Mouse (Mus musculus): ENCODE results near the gene Trak1. TPM values are rescaled to one million over a fixed set of nuclear protein-coding genes. Genes with fewer than 3 reads are reported as not detected.

Gene Trak1
- polyA plus RNA-seq, 1 experiment from 2014 or later: 26.1 TPM

- Histone ChIP-seq H3K36me3 (ENCODE audit: control insufficient read depth, insufficient read depth, low read length) (no peaks in the 10 kb centered on the region; the same call in 1 of the 2 replicates), H3K4me3 (ENCODE audit: low read depth, low read length) (no peak overlapping the region), H3K9ac (ENCODE audit: low read length) (no peak overlapping the region), H3K9me3 (ENCODE audit: control insufficient read depth, low read length) (no peaks in the 10 kb centered on the region), H3K4me2 (ENCODE audit: low read length) (no peak overlapping the region), H3K4me1 (replicated peaks; ENCODE audit: control insufficient read depth, insufficient read depth, low read length) (peaks cover 2% of the 10 kb centered on the region; the same call in 1 of the 2 replicates), H3K27me3 (replicated peaks; ENCODE audit: control insufficient read depth, insufficient read depth, low read length) (no peaks in the 10 kb centered on the region), H3K27ac (ENCODE audit: low read depth) (no peak overlapping the region)
- ATAC-seq (replicated peaks; ENCODE audit: low FRiP score, low TSS enrichment, low read depth): no peak
- no peak for DNase-seq (ENCODE audit: low spot score)
- 81% methylated on average over 10 of the region's 10 CpGs for WGBS
Measured at GRCm38 (mm10) chr9:121389258-121389657, 92.0 kb downstream of the Trak1 start.

GRCm38 (mm10) chr9:121391898-121392297 is 94.6 kb downstream of the Trak1 start:
- ATAC-seq (replicated peaks; ENCODE audit: low FRiP score, low TSS enrichment, low read depth): no peak
- H3K4me3 ChIP-seq (ENCODE audit: low read depth, low read length): no peak overlapping the region
- WGBS: 95% methylated on average over 13 of the region's 13 CpGs
- H3K27me3 ChIP-seq (replicated peaks; ENCODE audit: control insufficient read depth, insufficient read depth, low read length): no peaks in the 10 kb centered on the region
- H3K36me3 ChIP-seq (ENCODE audit: control insufficient read depth, insufficient read depth, low read length): no peaks in the 10 kb centered on the region; the same call in 1 of the 2 replicates
- no peak overlapping the region for H3K9ac ChIP-seq (ENCODE audit: low read length)
- no peaks in the 10 kb centered on the region for H3K9me3 ChIP-seq (ENCODE audit: control insufficient read depth, low read length)
- DNase-seq (ENCODE audit: low spot score): no peak
- no peak overlapping the region for H3K4me2 ChIP-seq (ENCODE audit: low read length)
- H3K27ac ChIP-seq (ENCODE audit: low read depth): no peak overlapping the region
- H3K4me1 ChIP-seq (replicated peaks; ENCODE audit: control insufficient read depth, insufficient read depth, low read length): no peaks in the 10 kb centered on the region; the same call in 1 of the 2 replicates

DNA sequence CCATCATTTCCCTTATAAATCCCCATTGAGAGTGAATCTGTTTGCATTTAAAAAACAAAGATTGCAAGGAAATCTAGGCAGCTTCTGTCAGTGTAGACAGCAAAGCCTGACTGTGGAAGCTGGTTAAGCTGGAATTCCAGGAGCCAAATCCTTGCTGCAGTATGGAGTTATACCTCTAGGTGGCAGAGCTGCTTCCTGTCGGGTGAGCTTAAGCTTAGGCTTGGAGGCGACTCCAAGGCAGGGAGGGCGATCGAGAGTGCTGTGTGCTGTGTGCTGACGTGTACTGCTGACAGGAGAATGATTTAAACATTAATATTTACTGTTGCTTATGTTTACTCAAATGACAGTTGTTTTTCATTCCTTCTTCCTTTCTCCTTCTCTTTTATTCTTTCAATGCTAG is 95.1 kb downstream of the Trak1 start:
- Histone ChIP-seq H3K9ac (ENCODE audit: low read length) (no peak overlapping the region), H3K36me3 (ENCODE audit: control insufficient read depth, insufficient read depth, low read length) (no peaks in the 10 kb centered on the region; the same call in 1 of the 2 replicates), H3K27me3 (replicated peaks; ENCODE audit: control insufficient read depth, insufficient read depth, low read length) (no peaks in the 10 kb centered on the region), H3K4me1 (replicated peaks; ENCODE audit: control insufficient read depth, insufficient read depth, low read length) (no peaks in the 10 kb centered on the region; the same call in 1 of the 2 replicates), H3K27ac (ENCODE audit: low read depth) (no peak overlapping the region), H3K4me2 (ENCODE audit: low read length) (no peak overlapping the region), H3K9me3 (ENCODE audit: control insufficient read depth, low read length) (no peaks in the 10 kb centered on the region), H3K4me3 (ENCODE audit: low read depth, low read length) (no peak overlapping the region)
- DNase-seq (ENCODE audit: low spot score) (peak; percentile 80), ATAC-seq (replicated peaks; ENCODE audit: low FRiP score, low TSS enrichment, low read depth) (no peak)
- 28% methylated on average over 5 of the region's 5 CpGs for WGBS

DNA sequence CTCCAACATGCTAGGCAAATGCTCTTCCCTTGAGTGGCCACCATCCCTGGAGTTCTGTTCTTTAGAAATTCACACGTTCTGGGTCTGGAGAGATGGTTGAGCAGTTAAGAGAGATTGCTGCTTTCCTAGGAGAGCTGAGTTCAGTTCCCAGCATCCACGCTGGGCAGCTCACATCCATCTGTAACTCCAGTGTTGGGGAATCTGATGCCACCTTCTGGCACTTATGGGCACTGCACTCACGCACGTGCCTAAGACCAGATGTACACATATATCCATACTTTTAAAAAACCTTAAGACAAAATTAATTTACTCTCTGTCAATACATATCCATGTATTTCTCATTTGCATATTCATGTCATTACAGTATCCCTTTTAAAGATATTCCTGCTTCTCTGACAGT is 95.8 kb downstream of the Trak1 start:
- DNase-seq (ENCODE audit: low spot score) (no peak), ATAC-seq (replicated peaks; ENCODE audit: low FRiP score, low TSS enrichment, low read depth) (no peak)
- Histone ChIP-seq H3K27ac (ENCODE audit: low read depth) (no peak overlapping the region), H3K9ac (ENCODE audit: low read length) (no peak overlapping the region), H3K4me3 (ENCODE audit: low read depth, low read length) (no peak overlapping the region), H3K36me3 (ENCODE audit: control insufficient read depth, insufficient read depth, low read length) (no peaks in the 10 kb centered on the region; the same call in 1 of the 2 replicates), H3K9me3 (ENCODE audit: control insufficient read depth, low read length) (no peaks in the 10 kb centered on the region), H3K4me1 (replicated peaks; ENCODE audit: control insufficient read depth, insufficient read depth, low read length) (peaks cover 3% of the 10 kb centered on the region; the same call in 1 of the 2 replicates), H3K4me2 (ENCODE audit: low read length) (no peak overlapping the region), H3K27me3 (replicated peaks; ENCODE audit: control insufficient read depth, insufficient read depth, low read length) (no peaks in the 10 kb centered on the region)
- WGBS: 95% methylated on average over 4 of the region's 4 CpGs

DNA sequence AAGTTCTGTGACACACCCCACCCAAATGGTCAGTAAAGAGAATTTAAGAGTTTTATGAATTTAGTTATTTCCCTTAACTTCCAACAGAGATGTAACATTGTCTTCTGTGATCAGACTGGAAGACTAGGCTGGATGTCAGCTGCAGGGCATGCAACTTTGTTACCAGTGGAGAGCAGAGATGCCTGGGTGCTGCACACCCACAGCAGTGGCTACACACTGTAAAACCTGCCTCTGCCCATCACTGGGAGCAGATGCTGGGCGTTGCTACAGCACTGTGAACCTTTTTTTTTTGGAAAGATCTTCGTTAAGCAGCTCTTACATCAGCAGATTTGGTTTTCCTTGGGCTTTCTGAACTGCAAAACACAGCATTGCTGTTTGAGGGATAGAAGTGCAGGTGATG is 97.6 kb downstream of the Trak1 start:
- H3K9me3 ChIP-seq (ENCODE audit: control insufficient read depth, low read length): no peaks in the 10 kb centered on the region
- no peak overlapping the region for H3K27ac ChIP-seq (ENCODE audit: low read depth)
- H3K9ac ChIP-seq (ENCODE audit: low read length): no peak overlapping the region
- peaks cover 7% of the 10 kb centered on the region; the same call in 1 of the 2 replicates for H3K4me1 ChIP-seq (replicated peaks; ENCODE audit: control insufficient read depth, insufficient read depth, low read length)
- no peak overlapping the region for H3K4me3 ChIP-seq (ENCODE audit: low read depth, low read length)
- H3K4me2 ChIP-seq (ENCODE audit: low read length): no peak overlapping the region
- ATAC-seq (replicated peaks; ENCODE audit: low FRiP score, low TSS enrichment, low read depth): no peak
- 77% methylated on average over 2 of the region's 2 CpGs for WGBS
- no peak for DNase-seq (ENCODE audit: low spot score)
- no peaks in the 10 kb centered on the region for H3K27me3 ChIP-seq (replicated peaks; ENCODE audit: control insufficient read depth, insufficient read depth, low read length)
- no peaks in the 10 kb centered on the region; the same call in 1 of the 2 replicates for H3K36me3 ChIP-seq (ENCODE audit: control insufficient read depth, insufficient read depth, low read length)

DNA sequence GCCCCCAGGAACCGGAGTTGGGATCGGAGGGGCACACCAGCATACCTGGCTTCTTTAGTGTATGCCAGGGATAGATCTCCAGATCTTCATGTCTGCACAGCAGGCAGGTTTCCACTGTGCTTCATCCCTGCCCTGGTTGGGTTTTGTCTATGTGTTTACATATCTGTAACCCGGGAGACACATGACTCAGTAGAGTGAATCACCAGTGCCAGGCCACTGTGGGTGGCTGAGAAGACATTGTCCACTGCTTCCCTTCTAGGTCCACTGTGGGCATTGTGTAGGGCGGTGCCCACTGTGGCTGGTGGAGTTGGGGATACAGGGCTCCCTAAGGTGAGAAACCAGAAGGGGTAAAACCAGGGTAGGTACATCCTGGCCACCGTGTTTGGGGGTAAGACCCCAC is 98.5 kb downstream of the Trak1 start:
- Histone ChIP-seq H3K4me3 (ENCODE audit: low read depth, low read length) (no peak overlapping the region), H3K27ac (ENCODE audit: low read depth) (no peak overlapping the region), H3K36me3 (ENCODE audit: control insufficient read depth, insufficient read depth, low read length) (no peaks in the 10 kb centered on the region; the same call in 1 of the 2 replicates), H3K4me2 (ENCODE audit: low read length) (no peak overlapping the region), H3K27me3 (replicated peaks; ENCODE audit: control insufficient read depth, insufficient read depth, low read length) (no peaks in the 10 kb centered on the region), H3K9me3 (ENCODE audit: control insufficient read depth, low read length) (no peaks in the 10 kb centered on the region), H3K9ac (ENCODE audit: low read length) (no peak overlapping the region), H3K4me1 (replicated peaks; ENCODE audit: control insufficient read depth, insufficient read depth, low read length) (peaks cover 7% of the 10 kb centered on the region; the same call in 1 of the 2 replicates)
- ATAC-seq (replicated peaks; ENCODE audit: low FRiP score, low TSS enrichment, low read depth) (no peak), DNase-seq (ENCODE audit: low spot score) (no peak)
- WGBS: 92% methylated on average over 5 of the region's 5 CpGs

DNA sequence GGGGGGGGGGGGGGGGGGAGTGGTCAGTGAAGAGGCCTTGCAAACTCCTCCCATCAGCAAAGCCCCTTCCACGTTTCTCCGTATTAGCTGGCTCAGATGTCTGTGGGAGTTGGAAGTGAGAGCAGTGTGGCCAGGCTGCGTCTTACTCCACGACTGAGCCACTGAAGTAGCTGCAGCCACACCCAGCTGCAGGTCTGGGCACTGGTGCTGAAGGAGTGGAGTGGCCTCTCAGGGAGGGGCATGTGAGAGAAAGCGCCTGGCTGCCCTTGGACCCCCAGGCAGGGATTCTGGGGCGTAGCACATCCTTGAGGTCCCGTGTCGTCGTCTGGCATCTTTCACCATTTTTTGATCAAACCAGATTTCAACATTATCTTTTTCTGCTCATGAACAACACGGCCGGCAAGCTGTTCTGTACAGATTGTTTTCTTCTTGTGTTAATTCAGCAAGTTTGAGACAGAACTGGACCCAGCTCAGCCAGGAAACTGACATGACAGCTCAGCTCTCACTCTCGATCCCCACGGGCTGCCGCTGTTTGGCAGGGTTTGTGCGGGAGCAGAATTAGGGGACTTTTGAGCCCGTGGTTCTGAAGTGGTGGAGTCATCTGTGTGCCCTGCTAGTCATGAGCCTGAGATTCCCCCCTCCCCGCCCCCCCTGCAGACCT is 100.9 kb downstream of the Trak1 start:
- WGBS: 67% methylated on average over 17 of the region's 17 CpGs
- H3K4me2 ChIP-seq (ENCODE audit: low read length): no peak overlapping the region
- DNase-seq (ENCODE audit: low spot score) (no peak), ATAC-seq (replicated peaks; ENCODE audit: low FRiP score, low TSS enrichment, low read depth) (no peak)
- H3K27ac ChIP-seq (ENCODE audit: low read depth): no peak overlapping the region
- no peaks in the 10 kb centered on the region for H3K9me3 ChIP-seq (ENCODE audit: control insufficient read depth, low read length)
- peaks cover 7% of the 10 kb centered on the region; the same call in 1 of the 2 replicates for H3K4me1 ChIP-seq (replicated peaks; ENCODE audit: control insufficient read depth, insufficient read depth, low read length)
- H3K27me3 ChIP-seq (replicated peaks; ENCODE audit: control insufficient read depth, insufficient read depth, low read length): no peaks in the 10 kb centered on the region
- no peak overlapping the region for H3K4me3 ChIP-seq (ENCODE audit: low read depth, low read length)
- H3K36me3 ChIP-seq (ENCODE audit: control insufficient read depth, insufficient read depth, low read length): no peaks in the 10 kb centered on the region; the same call in 1 of the 2 replicates
- no peak overlapping the region for H3K9ac ChIP-seq (ENCODE audit: low read length)

- Histone ChIP-seq H3K4me3 (ENCODE audit: low read depth, low read length) (no peak overlapping the region), H3K4me1 (replicated peaks; ENCODE audit: control insufficient read depth, insufficient read depth, low read length) (peaks cover 10% of the 10 kb centered on the region; the same call in 1 of the 2 replicates), H3K4me2 (ENCODE audit: low read length) (no peak overlapping the region), H3K27ac (ENCODE audit: low read depth) (no peak overlapping the region), H3K36me3 (ENCODE audit: control insufficient read depth, insufficient read depth, low read length) (no peaks in the 10 kb centered on the region; the same call in 1 of the 2 replicates), H3K9me3 (ENCODE audit: control insufficient read depth, low read length) (no peaks in the 10 kb centered on the region), H3K9ac (ENCODE audit: low read length) (no peak overlapping the region), H3K27me3 (replicated peaks; ENCODE audit: control insufficient read depth, insufficient read depth, low read length) (no peaks in the 10 kb centered on the region)
- ATAC-seq (replicated peaks; ENCODE audit: low FRiP score, low TSS enrichment, low read depth) (no peak), DNase-seq (ENCODE audit: low spot score) (no peak)
- 74% methylated on average over 7 of the region's 7 CpGs for WGBS
Measured at GRCm38 (mm10) chr9:121398761-121399160, 101.5 kb downstream of the Trak1 start.

GRCm38 (mm10) chr9:121400608-121401007 is 103.3 kb downstream of the Trak1 start:
- no peak overlapping the region for H3K9ac ChIP-seq (ENCODE audit: low read length)
- no peaks in the 10 kb centered on the region for H3K27me3 ChIP-seq (replicated peaks; ENCODE audit: control insufficient read depth, insufficient read depth, low read length)
- H3K27ac ChIP-seq (ENCODE audit: low read depth): no peak overlapping the region
- H3K36me3 ChIP-seq (ENCODE audit: control insufficient read depth, insufficient read depth, low read length): no peaks in the 10 kb centered on the region
- no peak for ATAC-seq (replicated peaks; ENCODE audit: low FRiP score, low TSS enrichment, low read depth)
- 75% methylated on average over 8 of the region's 8 CpGs for WGBS
- peaks cover 12% of the 10 kb centered on the region; the same call in 1 of the 2 replicates for H3K4me1 ChIP-seq (replicated peaks; ENCODE audit: control insufficient read depth, insufficient read depth, low read length)
- no peak overlapping the region for H3K4me3 ChIP-seq (ENCODE audit: low read depth, low read length)
- no peak overlapping the region for H3K4me2 ChIP-seq (ENCODE audit: low read length)
- DNase-seq (ENCODE audit: low spot score): no peak
- H3K9me3 ChIP-seq (ENCODE audit: control insufficient read depth, low read length): no peaks in the 10 kb centered on the region
